In the genomic region with DNA sequence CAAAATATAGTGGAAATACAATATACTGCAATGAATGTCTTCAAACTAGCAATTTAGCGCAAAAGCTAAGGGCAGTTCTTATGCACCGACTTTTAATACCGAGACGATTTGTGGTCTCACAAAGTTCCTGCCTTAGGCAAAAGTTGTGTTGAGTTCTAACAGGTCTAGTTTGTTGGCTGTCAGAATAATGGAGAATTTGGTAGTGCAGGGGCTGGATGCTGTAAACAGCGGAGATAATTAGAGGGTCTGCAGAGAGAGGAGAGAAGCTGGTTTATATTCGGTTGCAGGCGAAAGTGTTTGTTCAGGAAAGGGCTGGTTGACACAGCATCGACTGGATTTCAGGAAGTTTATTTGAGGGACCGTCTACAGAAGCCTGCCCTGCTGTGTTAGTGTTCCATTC, we compare ENCODE assay signal across 27 mouse cellular contexts.
DNase-seq lines count a peak whose midpoint lies in the region; ATAC-seq lines count a peak whose summit lies in the region.
"Had no signal": no experiment of that assay in that cellular context is flagged by ENCODE, and none has a peak within 500 bp of the region (broad histone marks: within the 10 kb centered on the region; RNA-seq: fewer than 3 reads in every experiment).

No protein-coding gene starts in this region.

- H3K4me3 ChIP-seq in heart, embryonic 11.5 days (ENCODE audit: low read depth, low read length), result no peak overlapping the region
- H3K4me3 ChIP-seq in limb, embryonic 13.5 days, result no peak overlapping the region
- H3K4me3 ChIP-seq: embryonic facial prominence, embryonic 13.5 days; embryonic facial prominence, embryonic 15.5 days; erythroblast, embryonic 14.5 days; forebrain, embryonic 10.5 days; forebrain, embryonic 12.5 days had no signal

- H3K4me2 ChIP-seq in heart, embryonic 11.5 days, result no peak overlapping the region
- 0 out of 2 replicates have a peak overlapping the region, but pooled peaks have one; percentile 7 for H3K4me2 ChIP-seq in limb, embryonic 13.5 days (replicated peaks)
- H3K4me2 ChIP-seq: embryonic facial prominence, embryonic 13.5 days; embryonic facial prominence, embryonic 15.5 days; forebrain, embryonic 12.5 days had no signal

- no peaks in the 10 kb centered on the region for H3K36me3 ChIP-seq in heart, embryonic 11.5 days (ENCODE audit: control insufficient read depth, insufficient read depth, low read length)
- no peaks in the 10 kb centered on the region for H3K36me3 ChIP-seq in limb, embryonic 13.5 days
- H3K36me3 ChIP-seq: embryonic facial prominence, embryonic 13.5 days; embryonic facial prominence, embryonic 15.5 days; forebrain, embryonic 10.5 days; forebrain, embryonic 12.5 days; G1E had no signal

- WGBS in heart, embryonic 11.5 days (ENCODE audit: insufficient replicate concordance), result 80% methylated on average over 9 of the region's 9 CpGs
- 28% methylated on average over 9 of the region's 9 CpGs for WGBS in limb, embryonic 13.5 days

- no peak overlapping the region for H3K27ac ChIP-seq in heart, embryonic 11.5 days (ENCODE audit: low read depth, low read length)
- no peak overlapping the region; the same call in 1 of the 2 replicates for H3K27ac ChIP-seq in limb, embryonic 13.5 days
- H3K27ac ChIP-seq: embryonic facial prominence, embryonic 13.5 days; embryonic facial prominence, embryonic 15.5 days; forebrain, embryonic 10.5 days; forebrain, embryonic 12.5 days had no signal

- H3K9ac ChIP-seq in heart, embryonic 11.5 days (ENCODE audit: low read depth, low read length), result no peak overlapping the region
- H3K9ac ChIP-seq in limb, embryonic 13.5 days, result no peak overlapping the region
- H3K9ac ChIP-seq: embryonic facial prominence, embryonic 13.5 days; embryonic facial prominence, embryonic 15.5 days; forebrain, embryonic 12.5 days had no signal

- H3K27me3 ChIP-seq in heart, embryonic 11.5 days (ENCODE audit: control insufficient read depth, insufficient read depth, low read length), result no peaks in the 10 kb centered on the region
- H3K27me3 ChIP-seq in limb, embryonic 13.5 days, result peaks cover 3% of the 10 kb centered on the region; the same call in 1 of the 2 replicates
- H3K27me3 ChIP-seq: CH12.LX; embryonic facial prominence, embryonic 15.5 days; forebrain, embryonic 12.5 days; Patski had no signal

- H3K9me3 ChIP-seq in heart, embryonic 11.5 days (replicated peaks; ENCODE audit: control insufficient read depth, low read length), result no peaks in the 10 kb centered on the region
- no peaks in the 10 kb centered on the region for H3K9me3 ChIP-seq in limb, embryonic 13.5 days
- H3K9me3 ChIP-seq: embryonic facial prominence, embryonic 13.5 days; embryonic facial prominence, embryonic 15.5 days; forebrain, embryonic 10.5 days; forebrain, embryonic 12.5 days had no signal

- ATAC-seq in heart, embryonic 11.5 days (replicated peaks; ENCODE audit: insufficient number of reproducible peaks, low FRiP score, low TSS enrichment), result no peak
- no peak for ATAC-seq in limb, embryonic 13.5 days (ENCODE audit: low FRiP score, low read depth)
- ATAC-seq: activated CD4-positive, CD25-positive, alpha-beta regulatory T cell, adult 4 months; CD4-positive, CD25-positive, alpha-beta regulatory T cell, adult 4 months; forebrain, embryonic 14.5 days; forebrain, embryonic 16.5 days; Patski had no signal

- no peaks in the 10 kb centered on the region for H3K4me1 ChIP-seq in heart, embryonic 11.5 days (ENCODE audit: control insufficient read depth, insufficient read depth, low read length)
- H3K4me1 ChIP-seq in limb, embryonic 13.5 days, result peaks cover 6% of the 10 kb centered on the region; the same call in 1 of the 2 replicates
- H3K4me1 ChIP-seq: embryonic facial prominence, embryonic 15.5 days; forebrain, embryonic 10.5 days; forebrain, embryonic 12.5 days had no signal

- peak; percentile 75 for DNase-seq in heart, adult 11 months
- DNase-seq in kidney, postnatal 36 days, result no peak
- no peak for DNase-seq in adrenal gland, postnatal 25 days
- DNase-seq: adrenal gland, adult 8-10 months; adrenal gland, postnatal 14 days; B cell, adult 2 months; cerebellum, adult 11 months; cerebellum, adult 18-20 months; cerebellum, adult 8-10 months; cerebellum, adult 9-11 months; cerebellum, postnatal 14 days; cerebellum, postnatal 36 days; embryo, embryonic 11 days had no signal
